Mouse (Mus musculus): Measurements from ENCODE around the gene Mrpl10. TPM values are rescaled to one million over a fixed set of nuclear protein-coding genes. Genes with fewer than 3 reads are reported as not detected.

The Mrpl10 gene
- polyA plus RNA-seq (2015; fragmentation: Nextera tagmentation; extraction: Ambion mirVana) = 62.2 and 63.9 TPM in 2 replicates

DNA sequence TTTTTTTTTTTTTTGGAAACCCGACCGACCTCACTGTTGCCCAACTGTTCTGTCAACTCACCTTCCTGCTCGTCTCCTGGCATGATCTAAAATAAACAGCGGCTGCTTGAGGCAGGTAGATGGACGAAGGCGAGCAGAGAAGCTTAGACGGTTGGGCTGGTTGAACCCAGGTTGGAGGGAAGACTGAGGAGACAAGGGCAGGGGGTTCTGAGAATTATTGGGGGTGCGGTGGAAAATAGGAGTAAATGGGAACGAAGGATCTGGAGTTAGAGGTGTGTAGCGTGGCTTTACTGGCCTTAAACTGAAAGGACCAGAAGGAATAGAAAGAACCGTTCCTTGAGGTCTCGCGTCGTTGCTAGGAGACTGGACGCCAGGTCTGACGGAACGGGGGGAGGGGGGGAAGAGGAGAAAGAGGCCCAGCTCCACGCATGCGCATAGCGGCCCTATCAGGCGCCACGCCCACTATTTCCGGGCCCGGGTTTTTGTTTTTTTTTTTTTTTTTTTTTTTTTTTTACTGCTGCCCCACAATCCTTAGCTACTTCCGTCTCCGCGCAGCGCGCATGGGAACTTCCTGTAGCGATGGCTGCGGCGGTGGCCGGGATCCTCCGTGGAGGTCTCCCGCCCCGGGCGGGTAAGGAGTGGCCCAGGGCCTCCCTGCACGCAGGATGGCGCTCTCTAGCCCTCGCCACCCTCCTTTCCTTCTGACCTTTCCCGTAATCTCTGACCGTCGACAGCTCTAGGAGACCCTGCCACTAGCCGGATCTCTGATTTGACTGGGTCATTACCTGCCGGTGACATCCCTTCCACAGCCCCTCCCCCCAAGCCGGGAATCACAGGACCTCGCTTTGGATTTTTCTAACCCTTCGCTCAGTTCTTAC, at the start of gene Mrpl10, which contains the start of gene Lrrc46:
Mrpl10 (plus strand) TSS at position 539 of the 878 bp plus-strand sequence.
Lrrc46 (minus strand) TSS at position 386 of the 878 bp plus-strand sequence.
- H3K27me3 ChIP-seq = no peaks in the 10 kb centered on the region

DNA sequence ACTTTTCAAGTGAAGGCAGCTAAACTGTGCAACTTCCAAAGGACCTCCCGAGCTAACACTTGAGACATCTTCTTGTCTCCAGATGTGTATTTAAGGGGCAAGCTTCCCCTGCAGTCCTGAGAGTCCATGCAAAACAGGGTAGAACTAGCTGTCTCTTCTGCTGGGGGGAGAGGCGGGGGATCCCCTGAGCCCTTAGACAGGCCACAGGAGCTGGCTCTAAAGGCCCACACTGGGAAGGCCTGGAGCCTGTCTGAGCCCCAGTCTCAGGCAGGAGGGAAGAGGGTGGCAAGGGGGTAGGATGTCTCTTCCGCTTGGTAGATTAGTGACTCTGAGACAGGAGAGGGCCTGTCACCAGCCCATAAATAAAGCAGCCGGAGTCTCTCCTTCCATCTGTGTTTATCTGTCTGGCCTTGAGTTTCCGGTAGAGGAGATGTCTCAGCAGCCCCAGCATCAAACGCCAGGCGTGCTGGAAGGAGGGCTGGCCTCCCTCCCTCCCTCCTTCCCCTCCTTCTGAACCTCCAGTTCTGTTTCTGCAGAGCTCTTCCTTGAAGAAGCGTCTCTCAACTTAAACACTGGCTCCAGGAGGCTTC, 48.5 kb upstream of the Mrpl10 start:
- no peak for ATAC-seq (ENCODE audit: low FRiP score, low read depth)
- peaks cover 19% of the 10 kb centered on the region for H3K4me1 ChIP-seq (replicated peaks)
- no peaks in the 10 kb centered on the region for H3K9me3 ChIP-seq
- no peak overlapping the region for H3K27ac ChIP-seq (replicated peaks)
- H3K4me2 ChIP-seq = no peak overlapping the region
- H3K4me3 ChIP-seq = no peak overlapping the region
- H3K36me3 ChIP-seq = no peaks in the 10 kb centered on the region
- WGBS = 54% methylated on average over 8 of the region's 8 CpGs
- no peak overlapping the region for H3K9ac ChIP-seq
- H3K27me3 ChIP-seq = 0 out of 2 replicates have a peak, but pooled peaks cover 4% of the 10 kb centered on the region

More for the DNA sequence above, at the start of gene Mrpl10, which contains the start of gene Lrrc46:
- Histone ChIP-seq H3K27ac (replicated peaks) (peak within 1 kb of the TSS; percentile 88), H3K9ac (peak within 1 kb of the TSS; percentile 91), H3K4me3 (peak within 1 kb of the TSS; percentile 96), H3K36me3 (peaks cover 10% of the 10 kb centered on the region; the same call in 1 of the 2 replicates), H3K4me1 (replicated peaks) (peaks cover 16% of the 10 kb centered on the region), H3K9me3 (no peaks in the 10 kb centered on the region), H3K4me2 (peak within 1 kb of the TSS; percentile 89)
- under 1% methylated on average over 47 of the region's 48 CpGs for WGBS
- ATAC-seq (ENCODE audit: low FRiP score, low read depth) = peak; percentile 95

DNA sequence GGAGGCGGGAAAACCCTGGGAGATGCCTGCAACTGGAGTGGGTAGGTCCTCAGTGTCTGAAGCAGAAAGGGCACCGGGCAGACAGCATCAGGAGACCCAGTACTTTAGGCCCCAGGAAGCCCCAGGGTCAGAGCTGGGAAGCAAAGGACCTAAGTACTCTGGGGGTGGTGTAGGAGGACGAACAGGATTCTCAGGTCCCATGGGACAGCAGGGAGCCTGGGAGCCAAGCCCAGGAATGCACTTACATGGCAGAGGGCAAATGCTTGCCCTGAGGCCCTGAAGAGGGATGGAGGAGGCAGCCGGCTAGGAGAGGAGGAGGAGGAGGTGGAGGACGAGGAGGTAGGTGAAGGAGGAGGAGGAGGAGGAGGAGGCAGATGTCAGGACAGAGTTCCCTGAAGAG, 46.3 kb upstream of the Mrpl10 start:
- 25% methylated on average over 5 of the region's 5 CpGs for WGBS
- ATAC-seq (ENCODE audit: low FRiP score, low read depth) = no peak

DNA sequence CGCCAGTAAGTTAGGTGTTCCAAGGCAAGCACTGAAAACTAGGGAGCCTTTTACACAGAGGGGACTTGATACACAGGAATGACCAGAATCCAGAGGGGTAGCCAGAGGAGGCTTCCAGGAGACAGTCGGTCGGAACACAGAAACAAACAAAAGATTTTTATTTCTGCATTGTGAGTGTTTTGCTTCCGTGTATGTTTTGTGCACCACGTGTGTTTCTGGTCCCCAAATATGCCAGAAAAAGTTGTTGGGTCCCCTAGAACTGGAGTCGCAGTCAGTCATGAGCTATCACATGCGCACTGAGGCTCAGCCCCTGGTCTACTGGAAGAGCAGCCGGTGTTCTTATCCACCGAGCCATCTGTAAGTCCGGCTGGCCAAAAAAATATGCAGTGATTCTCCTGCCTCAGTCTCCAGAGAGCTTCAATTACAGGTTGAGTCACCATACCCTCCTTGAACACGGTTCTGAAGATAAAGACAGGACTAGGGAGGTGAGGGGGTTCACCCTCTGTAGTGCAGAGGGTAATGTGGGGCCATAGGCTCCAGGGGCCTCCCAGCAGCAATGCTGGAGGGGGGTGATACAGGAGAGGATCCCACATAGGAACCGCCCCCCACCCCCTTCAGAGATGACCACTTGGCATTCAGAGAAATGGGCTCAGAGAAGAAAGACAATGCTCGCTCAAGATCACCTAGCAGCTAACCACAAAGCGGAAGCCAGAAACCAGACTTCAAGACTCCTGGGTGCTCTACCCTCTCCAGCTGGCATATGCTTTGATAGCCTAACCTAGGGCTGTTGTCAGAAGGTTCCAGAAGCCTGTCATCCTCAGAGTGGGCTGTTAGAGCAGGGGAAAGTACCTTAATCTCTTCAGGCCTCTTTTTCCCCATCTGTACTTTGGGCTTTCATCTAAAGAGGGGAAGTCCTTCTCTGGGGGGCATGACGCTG, 45.3 kb upstream of the Mrpl10 start:
- Histone ChIP-seq H3K27ac (replicated peaks) (no peak overlapping the region), H3K36me3 (no peaks in the 10 kb centered on the region), H3K9ac (0 out of 2 replicates have a peak overlapping the region, but pooled peaks have one; percentile 50), H3K9me3 (no peaks in the 10 kb centered on the region), H3K27me3 (no peaks in the 10 kb centered on the region; the same call in 1 of the 2 replicates), H3K4me2 (no peak overlapping the region), H3K4me3 (no peak overlapping the region), H3K4me1 (replicated peaks) (peaks cover 11% of the 10 kb centered on the region)
- WGBS = 77% methylated on average over 15 of the region's 15 CpGs
- no peak for ATAC-seq (ENCODE audit: low FRiP score, low read depth)

More for the DNA sequence above, 46.3 kb upstream of the Mrpl10 start:
- Histone ChIP-seq H3K4me2 (no peak overlapping the region), H3K27me3 (no peaks in the 10 kb centered on the region; the same call in 1 of the 2 replicates), H3K4me1 (replicated peaks) (peaks cover 11% of the 10 kb centered on the region), H3K4me3 (no peak overlapping the region), H3K9ac (no peak overlapping the region), H3K9me3 (no peaks in the 10 kb centered on the region), H3K36me3 (no peaks in the 10 kb centered on the region), H3K27ac (replicated peaks) (no peak overlapping the region)

DNA sequence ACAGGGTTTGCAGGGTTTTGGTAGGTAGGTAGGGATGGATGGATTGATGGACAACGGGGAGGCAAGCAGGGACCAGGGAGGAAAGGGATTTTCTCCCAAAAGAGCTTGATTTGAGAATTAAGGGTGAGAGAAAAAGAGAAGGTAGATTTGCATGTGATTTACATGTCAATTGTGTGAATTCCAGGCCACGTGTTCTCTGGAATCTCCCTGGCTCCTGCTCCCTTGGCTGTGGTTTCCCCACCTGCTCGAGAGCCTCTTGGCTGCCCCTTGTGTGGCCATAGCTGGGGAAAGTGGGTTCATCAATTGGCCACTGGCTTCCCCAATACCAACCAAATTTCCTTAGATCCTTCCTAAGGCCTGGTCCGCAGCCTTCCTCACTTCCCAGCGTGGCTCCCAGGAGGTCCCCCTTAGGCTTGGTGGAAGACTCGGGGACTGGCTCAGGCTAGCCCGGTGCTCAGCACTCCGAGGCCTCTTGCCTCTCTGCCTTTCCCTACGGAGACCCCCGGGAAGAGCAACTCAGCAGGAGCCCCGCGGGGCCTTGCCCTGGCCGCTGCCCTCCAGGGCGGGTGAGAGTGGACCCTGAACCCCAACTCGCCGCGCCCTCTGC, 44.5 kb upstream of the Mrpl10 start:
- 11% methylated on average over 17 of the region's 17 CpGs for WGBS
- peak; percentile 28; the same call in 1 of the 2 replicates for ATAC-seq (ENCODE audit: low FRiP score, low read depth)
- no peak overlapping the region for H3K27ac ChIP-seq (replicated peaks)
- H3K4me3 ChIP-seq = peak overlapping the region; percentile 19
- H3K4me1 ChIP-seq (replicated peaks) = peaks cover 11% of the 10 kb centered on the region
- no peaks in the 10 kb centered on the region for H3K9me3 ChIP-seq
- H3K4me2 ChIP-seq = peak overlapping the region; percentile 62
- H3K36me3 ChIP-seq = no peaks in the 10 kb centered on the region
- H3K9ac ChIP-seq = peak overlapping the region; percentile 50; the same call in 1 of the 2 replicates
- no peaks in the 10 kb centered on the region; the same call in 1 of the 2 replicates for H3K27me3 ChIP-seq

DNA sequence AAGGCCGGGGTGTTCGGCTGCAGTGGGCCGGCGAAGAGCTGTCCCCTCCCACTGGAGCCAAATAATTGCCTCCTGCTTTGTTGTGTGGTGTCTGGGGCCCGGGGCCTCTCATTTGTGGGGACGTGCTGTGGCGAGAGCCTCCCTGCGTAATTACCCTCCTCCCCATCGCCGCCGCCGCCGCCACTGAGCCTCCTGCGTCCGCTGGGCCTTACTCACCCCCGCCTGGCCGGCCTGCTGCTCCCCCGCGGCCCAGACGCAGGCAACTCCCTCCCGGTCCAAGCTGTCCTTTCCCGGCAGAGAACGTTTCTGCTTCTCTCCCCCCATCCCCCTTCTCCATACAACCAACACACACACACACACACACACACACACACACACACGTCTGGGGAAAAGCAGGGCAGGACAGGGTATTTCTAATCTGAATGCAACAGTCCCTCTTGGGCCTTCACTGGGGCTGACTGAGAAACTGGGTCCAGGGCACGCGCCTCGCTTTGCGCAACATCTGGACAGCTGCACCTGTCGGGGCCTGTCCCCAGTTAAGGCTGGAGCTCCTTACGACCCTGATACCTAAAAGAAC, 43.9 kb upstream of the Mrpl10 start:
- peak overlapping the region; percentile 50 for H3K9ac ChIP-seq
- no peaks in the 10 kb centered on the region for H3K36me3 ChIP-seq
- H3K4me1 ChIP-seq (replicated peaks) = peaks cover 11% of the 10 kb centered on the region
- no peaks in the 10 kb centered on the region; the same call in 1 of the 2 replicates for H3K27me3 ChIP-seq
- WGBS = 5% methylated on average over 28 of the region's 30 CpGs
- H3K9me3 ChIP-seq = no peaks in the 10 kb centered on the region
- peak overlapping the region; percentile 19 for H3K4me3 ChIP-seq
- ATAC-seq (ENCODE audit: low FRiP score, low read depth) = peak; percentile 53
- H3K27ac ChIP-seq (replicated peaks) = no peak overlapping the region
- peak overlapping the region; percentile 62 for H3K4me2 ChIP-seq

DNA sequence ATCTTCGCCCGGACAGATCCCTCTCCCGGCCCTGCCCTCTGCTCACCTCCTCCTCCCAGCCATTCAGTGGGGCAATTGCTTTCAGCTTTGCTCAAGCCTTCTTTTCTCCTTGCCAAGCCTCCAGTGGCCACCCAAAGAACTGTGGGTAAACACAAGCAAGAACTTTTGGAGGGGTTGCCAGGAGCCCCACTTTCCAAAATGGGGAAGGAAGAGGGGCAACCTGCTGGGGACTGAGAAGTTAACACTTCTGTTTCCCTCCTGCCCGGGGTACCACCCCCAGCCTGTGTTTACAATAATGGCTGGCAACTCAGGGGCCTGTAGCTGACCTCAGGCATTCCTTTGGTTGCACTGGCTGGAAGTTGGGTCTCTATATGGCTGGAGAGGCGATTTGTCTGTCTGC, 38.2 kb upstream of the Mrpl10 start:
- no peak overlapping the region for H3K9ac ChIP-seq
- WGBS = 34% methylated on average over 5 of the region's 5 CpGs
- H3K4me1 ChIP-seq (replicated peaks) = no peaks in the 10 kb centered on the region
- H3K27me3 ChIP-seq = peaks cover under 1% of the 10 kb centered on the region; the same call in 1 of the 2 replicates
- no peaks in the 10 kb centered on the region for H3K36me3 ChIP-seq
- no peak overlapping the region for H3K4me3 ChIP-seq
- no peak overlapping the region for H3K27ac ChIP-seq (replicated peaks)
- no peak for ATAC-seq (ENCODE audit: low FRiP score, low read depth)
- H3K9me3 ChIP-seq = no peaks in the 10 kb centered on the region
- no peak overlapping the region for H3K4me2 ChIP-seq

DNA sequence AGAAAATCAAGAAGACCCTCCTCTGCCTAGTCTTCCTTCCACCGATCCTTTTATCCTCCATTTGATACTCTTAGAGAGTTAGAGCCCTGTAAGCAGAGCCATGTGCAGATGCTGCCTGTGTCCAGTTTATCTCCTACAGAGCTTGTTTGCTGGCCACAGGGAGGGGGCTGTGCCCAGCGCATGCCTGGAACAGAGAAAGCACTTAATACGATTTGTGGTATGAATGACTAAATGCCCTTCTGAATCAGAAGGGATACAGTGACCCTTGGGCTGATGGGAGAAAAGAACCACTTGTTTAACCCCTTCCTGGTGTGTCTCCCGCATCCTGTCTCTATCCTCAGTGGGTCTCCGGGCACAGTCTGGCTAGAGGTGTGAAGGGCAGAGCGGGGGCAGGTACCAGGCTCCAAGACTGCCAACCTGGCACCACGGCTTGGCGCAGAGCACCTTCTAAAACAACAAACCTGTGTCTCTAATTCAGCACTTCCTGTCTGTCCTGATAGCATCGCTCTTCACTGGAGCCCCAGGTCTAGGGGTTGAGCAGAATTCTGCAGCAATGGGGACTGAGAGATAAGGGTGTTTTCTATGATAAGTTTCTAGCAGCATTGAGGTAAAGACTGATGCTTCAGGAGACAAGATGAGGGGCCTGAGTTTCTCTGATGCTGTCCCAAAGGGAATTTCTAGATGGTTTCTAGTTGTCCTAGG, 34.1 kb upstream of the Mrpl10 start:
- no peak overlapping the region for H3K4me3 ChIP-seq
- H3K9me3 ChIP-seq = no peaks in the 10 kb centered on the region
- WGBS = 76% methylated on average over 9 of the region's 9 CpGs
- peaks cover 17% of the 10 kb centered on the region; the same call in 1 of the 2 replicates for H3K27me3 ChIP-seq
- no peaks in the 10 kb centered on the region for H3K36me3 ChIP-seq
- no peaks in the 10 kb centered on the region for H3K4me1 ChIP-seq (replicated peaks)
- ATAC-seq (ENCODE audit: low FRiP score, low read depth) = no peak
- no peak overlapping the region for H3K9ac ChIP-seq
- H3K4me2 ChIP-seq = no peak overlapping the region
- no peak overlapping the region for H3K27ac ChIP-seq (replicated peaks)

DNA sequence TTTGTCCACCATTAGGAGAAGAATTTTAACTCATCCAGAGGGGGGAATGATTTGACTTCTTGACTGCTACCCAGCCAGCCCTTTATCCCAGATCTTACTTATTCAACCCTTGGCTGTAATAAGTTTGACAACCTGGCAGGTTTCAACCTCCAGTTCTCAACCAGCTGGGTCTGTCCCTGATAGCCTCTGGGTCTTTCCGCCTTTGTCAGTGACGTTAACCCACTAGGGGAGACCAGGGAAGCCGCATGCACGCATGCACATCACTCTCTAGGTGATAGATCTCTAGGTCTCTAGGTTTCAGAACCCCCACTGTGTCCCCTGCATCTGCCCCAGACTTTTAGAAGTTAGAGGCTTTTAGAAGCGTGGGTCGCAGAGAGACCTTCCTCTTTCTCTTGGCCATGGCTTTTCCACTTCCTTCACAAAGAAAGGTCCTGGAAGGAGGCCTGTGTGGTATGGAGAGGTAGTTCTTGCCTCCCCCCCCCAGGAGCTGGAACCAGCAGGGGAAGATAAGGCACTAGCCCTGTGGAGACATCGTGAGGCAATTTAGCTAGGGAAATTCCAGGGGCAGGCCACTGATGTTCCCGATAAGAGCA, 32.1 kb upstream of the Mrpl10 start:
- Histone ChIP-seq H3K4me1 (replicated peaks) (no peaks in the 10 kb centered on the region), H3K36me3 (no peaks in the 10 kb centered on the region), H3K27me3 (peaks cover 18% of the 10 kb centered on the region), H3K4me3 (no peak overlapping the region), H3K27ac (replicated peaks) (no peak overlapping the region), H3K9ac (no peak overlapping the region), H3K9me3 (no peaks in the 10 kb centered on the region), H3K4me2 (no peak overlapping the region)
- ATAC-seq (ENCODE audit: low FRiP score, low read depth) = no peak
- WGBS = 62% methylated on average over 8 of the region's 8 CpGs

DNA sequence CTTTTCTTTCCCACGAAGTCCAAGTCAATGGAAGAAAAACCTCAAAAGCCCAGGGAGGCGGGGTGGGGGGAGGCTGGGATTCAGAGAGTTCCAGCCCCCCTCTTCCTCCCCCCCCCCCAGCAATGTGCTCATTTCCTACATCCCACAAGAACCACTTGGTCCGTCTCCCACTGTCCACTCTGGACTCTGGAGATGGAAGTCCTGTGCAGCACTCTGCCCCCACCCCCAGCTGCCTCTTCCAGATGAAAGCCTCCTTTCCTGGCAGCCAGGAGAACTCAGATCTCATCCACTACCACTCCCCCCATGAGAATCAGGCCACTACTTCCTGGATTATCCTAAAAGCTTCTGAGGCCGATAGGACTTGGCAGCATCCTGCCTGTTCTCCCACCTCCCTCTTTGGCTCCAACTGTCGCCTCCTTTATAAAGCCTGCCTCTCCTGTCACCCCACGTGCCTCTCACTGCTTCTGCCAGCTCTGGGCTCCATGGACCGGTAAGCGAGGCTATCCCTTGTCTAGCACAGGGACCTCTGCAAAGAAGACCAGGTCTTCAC, 28.2 kb upstream of the Mrpl10 start, which contains the start of gene Sp6:
Sp6 (plus strand) TSS at position 274 of the 550 bp plus-strand sequence.
- Histone ChIP-seq H3K27ac (replicated peaks) (no peak within 1 kb of the TSS), H3K36me3 (no peaks in the 10 kb centered on the region), H3K9me3 (no peaks in the 10 kb centered on the region), H3K4me2 (no peak within 1 kb of the TSS), H3K4me1 (replicated peaks) (peaks cover under 1% of the 10 kb centered on the region; the same call in 1 of the 2 replicates), H3K4me3 (no peak within 1 kb of the TSS), H3K9ac (no peak within 1 kb of the TSS), H3K27me3 (peaks cover 52% of the 10 kb centered on the region)
- 31% methylated on average over 7 of the region's 8 CpGs for WGBS
- ATAC-seq (ENCODE audit: low FRiP score, low read depth) = no peak

All from hindbrain, embryonic 15.5 days (tissue).